8 mouse cellular contexts compared by ENCODE assay signal in the genomic region with DNA sequence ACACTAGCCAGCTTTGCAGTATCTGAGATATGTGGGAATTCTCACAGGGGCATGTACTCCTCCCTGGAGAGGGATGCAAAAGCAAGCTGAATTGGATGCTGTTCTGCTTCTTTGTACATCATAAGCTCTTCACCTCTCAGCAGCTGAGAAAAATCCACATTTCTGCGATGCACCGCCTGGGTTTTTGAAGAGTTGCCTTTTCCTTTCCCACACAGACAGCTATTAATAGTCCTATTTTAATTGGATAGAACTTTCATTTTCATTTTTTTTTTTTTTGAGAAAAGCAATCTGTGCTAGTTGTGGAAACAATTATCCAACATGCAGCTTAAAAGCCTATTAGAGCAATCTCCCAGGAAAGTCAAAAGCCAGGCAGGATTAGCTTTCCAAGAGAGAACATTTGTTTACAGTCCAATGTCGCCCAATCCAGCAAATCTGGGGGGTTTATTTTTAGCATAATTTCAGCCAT.
DNase-seq lines count a peak whose midpoint lies in the region; ATAC-seq lines count a peak whose summit lies in the region.

No protein-coding gene starts in this region.

- H3K9ac ChIP-seq in hindbrain, embryonic 13.5 days: no peak overlapping the region
- no peak overlapping the region for H3K9ac ChIP-seq in hindbrain, embryonic 11.5 days (ENCODE audit: low read depth, low read length)
- no peak overlapping the region for H3K9ac ChIP-seq in midbrain, embryonic 14.5 days (replicated peaks; ENCODE audit: low read length)

- H3K9me3 ChIP-seq in hindbrain, embryonic 13.5 days: no peaks in the 10 kb centered on the region
- H3K9me3 ChIP-seq in hindbrain, embryonic 11.5 days (ENCODE audit: control insufficient read depth, low read length): no peaks in the 10 kb centered on the region
- H3K9me3 ChIP-seq in midbrain, embryonic 14.5 days (ENCODE audit: control insufficient read depth, low read length): no peaks in the 10 kb centered on the region

- DNase-seq in hindbrain, embryonic 11.5 days (ENCODE audit: low spot score): no peak
- DNase-seq in frontal cortex, adult 2 months (ENCODE audit: extremely low spot score in 1 of 2, low spot score in 1 of 2): peak; percentile 70 to 71
- peak; percentile 42 to 62 for DNase-seq in kidney, postnatal 4 days
- DNase-seq in midbrain, embryonic 14.5 days: peak; percentile 61
- DNase-seq in spleen, adult 12 weeks (ENCODE audit: low spot score): no peak
- no peak for DNase-seq in embryo, embryonic 10 days (ENCODE audit: low spot score)
- DNase-seq in spleen, postnatal 36 days (ENCODE audit: low spot score in 2 of 2): no peak

- H3K27ac ChIP-seq in hindbrain, embryonic 13.5 days: peak overlapping the region; percentile 87
- no peak overlapping the region for H3K27ac ChIP-seq in hindbrain, embryonic 11.5 days (ENCODE audit: low read depth, low read length)
- H3K27ac ChIP-seq in midbrain, embryonic 14.5 days (replicated peaks; ENCODE audit: low read depth, low read length): peak overlapping the region; percentile 76

- peak; percentile 21 for ATAC-seq in hindbrain, embryonic 13.5 days (ENCODE audit: low FRiP score)
- no peak for ATAC-seq in hindbrain, embryonic 11.5 days (ENCODE audit: low FRiP score)
- ATAC-seq in midbrain, embryonic 14.5 days (ENCODE audit: low FRiP score, low TSS enrichment): peak; percentile 39; the same call in 1 of the 2 replicates

- H3K27me3 ChIP-seq in hindbrain, embryonic 13.5 days: no peaks in the 10 kb centered on the region
- H3K27me3 ChIP-seq in hindbrain, embryonic 11.5 days (ENCODE audit: control insufficient read depth, insufficient read depth, low read length): no peaks in the 10 kb centered on the region
- no peaks in the 10 kb centered on the region for H3K27me3 ChIP-seq in midbrain, embryonic 14.5 days (ENCODE audit: control insufficient read depth, insufficient read depth, low read length)

- no peak overlapping the region for H3K4me3 ChIP-seq in hindbrain, embryonic 13.5 days
- no peak overlapping the region for H3K4me3 ChIP-seq in hindbrain, embryonic 11.5 days (ENCODE audit: low read depth, low read length)
- H3K4me3 ChIP-seq in midbrain, embryonic 14.5 days (replicated peaks; ENCODE audit: low read depth, low read length): no peak overlapping the region

- no peaks in the 10 kb centered on the region for H3K36me3 ChIP-seq in hindbrain, embryonic 13.5 days
- H3K36me3 ChIP-seq in hindbrain, embryonic 11.5 days (ENCODE audit: control insufficient read depth, insufficient read depth, low read length): no peaks in the 10 kb centered on the region
- no peaks in the 10 kb centered on the region for H3K36me3 ChIP-seq in midbrain, embryonic 14.5 days (ENCODE audit: control insufficient read depth, insufficient read depth, low read length)

- H3K4me1 ChIP-seq in hindbrain, embryonic 13.5 days (replicated peaks): peaks cover 12% of the 10 kb centered on the region
- no peaks in the 10 kb centered on the region for H3K4me1 ChIP-seq in hindbrain, embryonic 11.5 days (replicated peaks; ENCODE audit: control insufficient read depth, insufficient read depth, low read length)
- H3K4me1 ChIP-seq in midbrain, embryonic 14.5 days (ENCODE audit: control insufficient read depth, insufficient read depth, low read length): 0 out of 2 replicates have a peak, but pooled peaks cover 2% of the 10 kb centered on the region

- H3K4me2 ChIP-seq in hindbrain, embryonic 13.5 days: peak overlapping the region; percentile 25
- H3K4me2 ChIP-seq in hindbrain, embryonic 11.5 days (replicated peaks; ENCODE audit: low read depth, low read length): no peak overlapping the region
- peak overlapping the region; percentile 7; the same call in 1 of the 2 replicates for H3K4me2 ChIP-seq in midbrain, embryonic 14.5 days (ENCODE audit: low read length)

- WGBS in hindbrain, embryonic 13.5 days: 66% methylated on average over 3 of the region's 3 CpGs
- WGBS in hindbrain, embryonic 11.5 days: 83% methylated on average over 3 of the region's 3 CpGs
- 45% methylated on average over 3 of the region's 3 CpGs for WGBS in midbrain, embryonic 14.5 days

Comparison
In these comparisons a context has a peak if more than half of its experiments do, and no peak if none do; other contexts are left out.
1. DNase-seq: peak in frontal cortex, adult 2 months (2 of 2), kidney, postnatal 4 days (2 of 2) and midbrain, embryonic 14.5 days (single experiment); none in hindbrain, embryonic 11.5 days (single experiment), spleen, adult 12 weeks (single experiment), embryo, embryonic 10 days (single experiment) and spleen, postnatal 36 days (0 of 2).